Mouse (Mus musculus) cerebellum, adult 2 months (tissue): ENCODE measurements around the gene Ptprb.

Experiments
- CTCF ChIP-seq: fragments of 200-500 bp; IDR thresholded peaks from 2 replicates; pipeline ENCODE4 v1.5.1; 2011; ENCODE audit warnings: low read depth, mild to moderate bottlenecking, control low read depth, low read length, moderate library complexity, borderline replicate concordance; ENCODE audit not compliant: insufficient read depth
- POLR2A ChIP-seq: fragments of 200-500 bp; IDR thresholded peaks from 2 replicates; pipeline ENCODE4 v1.6.1; 2011; ENCODE audit warnings: low read length, control low read depth, borderline replicate concordance; ENCODE audit not compliant: insufficient read depth

DNA sequence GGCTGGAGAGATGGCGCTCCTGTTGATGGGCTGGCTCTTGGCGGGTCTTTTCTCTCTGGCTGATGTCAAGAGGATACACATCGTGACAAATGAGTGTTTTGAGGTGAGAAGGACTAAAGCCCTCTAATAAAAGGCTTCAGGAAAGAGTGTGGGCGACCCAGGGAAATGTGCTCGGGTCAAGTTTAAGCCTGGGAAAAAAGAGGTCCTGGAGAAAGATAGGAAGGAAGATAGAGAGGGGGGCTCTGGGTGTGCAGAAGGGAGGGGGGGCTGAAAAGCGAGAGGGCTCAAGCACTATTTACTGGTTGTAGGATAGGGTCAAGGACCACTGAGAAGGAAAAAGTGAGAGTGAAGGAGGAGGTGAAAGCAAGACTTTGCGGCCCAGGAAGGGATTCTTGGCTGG lies 25.5 kb downstream of the Ptprb start:
- TF ChIP-seq CTCF, result no peak
- no peak for TF ChIP-seq POLR2A
